Mouse (Mus musculus) midbrain, embryonic 12.5 days (tissue): ENCODE data around the gene Rbbp9. TPM values are rescaled to one million over a fixed set of nuclear protein-coding genes. Genes with fewer than 3 reads are reported as not detected.

ENCODE experiments used
- ATAC-seq: fragments of 200-750 bp; cut with Nextera tagmentation; 2 replicates; pipeline ENCODE4 v1.8.0; 2017; ENCODE audit warnings: low read depth, moderate TSS enrichment, moderate library complexity; ENCODE audit not compliant: low FRiP score
- H3K27ac ChIP-seq: fragments of 300-500 bp; sonication (generic); replicated peaks from 2 replicates; pipeline ENCODE4 v1.5.1; 2016; ENCODE audit warnings: mild to moderate bottlenecking
- H3K27me3 ChIP-seq: fragments of 300-500 bp; sonication (generic); 2 replicates; pipeline ENCODE4 v1.6.1; 2016; ENCODE audit warnings: mild to moderate bottlenecking
- H3K36me3 ChIP-seq: fragments of 300-500 bp; sonication (generic); 2 replicates; pipeline ENCODE4 v1.6.1; 2016
- H3K4me1 ChIP-seq: fragments of 300-500 bp; sonication (generic); 2 replicates; pipeline ENCODE4 v1.6.1; 2016
- H3K4me2 ChIP-seq: fragments of 300-500 bp; sonication (generic); replicated peaks from 2 replicates; pipeline ENCODE4 v1.6.1; 2016; ENCODE audit warnings: mild to moderate bottlenecking, moderate library complexity
- H3K4me3 ChIP-seq: fragments of 300-500 bp; sonication (generic); 2 replicates; pipeline ENCODE4 v1.5.1; 2016; ENCODE audit warnings: mild to moderate bottlenecking
- H3K9ac ChIP-seq: fragments of 300-500 bp; sonication (generic); replicated peaks from 2 replicates; pipeline ENCODE4 v1.6.1; 2016; ENCODE audit warnings: mild to moderate bottlenecking, moderate library complexity
- H3K9me3 ChIP-seq: fragments of 300-500 bp; sonication (generic); 2 replicates; pipeline ENCODE4 v1.6.1; 2016; ENCODE audit warnings: mild to moderate bottlenecking
- WGBS: fragments of 180-500 bp; shearing (Covaris S2); methylation state at CpG from one replicate; pipeline ENCODE4 v1.1.7; 2016; 5-methylcytosine and 5-hydroxymethylcytosine counted together
- polyA plus RNA-seq: library from polyadenylated mRNA; unstranded; fragments of >200 nt; fragmentation: Nextera tagmentation; extraction: Ambion mirVana; gene quantifications from 2 replicates; pipeline ENCODE4 v1.2.1, GENCODE M21; 2016

The Rbbp9 gene
- polyA plus RNA-seq, 1 experiment from 2014 or later, result 60.3 TPM

DNA sequence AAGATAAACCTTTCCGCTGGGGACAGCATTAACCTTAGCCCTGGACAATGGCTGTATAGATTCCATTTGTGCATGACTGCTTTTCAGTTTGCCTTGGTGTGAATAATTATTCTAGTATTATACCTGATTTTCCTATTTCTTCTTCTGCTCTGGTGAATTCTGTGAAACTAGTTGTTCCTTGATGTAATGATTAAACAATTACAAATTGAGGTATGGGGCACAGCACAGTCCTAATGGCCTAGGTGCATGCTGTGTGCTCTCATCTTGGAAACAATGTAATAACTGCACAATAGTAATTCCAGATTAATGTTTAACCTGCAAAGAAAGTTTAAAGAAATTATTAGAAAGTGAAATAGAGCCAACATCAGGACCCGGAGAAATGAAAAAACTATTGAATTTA is 5.6 kb downstream of the Rbbp9 start:
- peaks cover 4% of the 10 kb centered on the region; the same call in 1 of the 2 replicates for H3K4me1 ChIP-seq
- peaks cover 55% of the 10 kb centered on the region for H3K36me3 ChIP-seq
- no peaks in the 10 kb centered on the region for H3K9me3 ChIP-seq
- no peak overlapping the region for H3K4me3 ChIP-seq
- WGBS, result 98% methylated on average over 2 of the region's 2 CpGs
- no peak overlapping the region for H3K27ac ChIP-seq
- ATAC-seq, result no peak
- H3K9ac ChIP-seq, result no peak overlapping the region
- no peak overlapping the region for H3K4me2 ChIP-seq
- no peaks in the 10 kb centered on the region for H3K27me3 ChIP-seq

DNA sequence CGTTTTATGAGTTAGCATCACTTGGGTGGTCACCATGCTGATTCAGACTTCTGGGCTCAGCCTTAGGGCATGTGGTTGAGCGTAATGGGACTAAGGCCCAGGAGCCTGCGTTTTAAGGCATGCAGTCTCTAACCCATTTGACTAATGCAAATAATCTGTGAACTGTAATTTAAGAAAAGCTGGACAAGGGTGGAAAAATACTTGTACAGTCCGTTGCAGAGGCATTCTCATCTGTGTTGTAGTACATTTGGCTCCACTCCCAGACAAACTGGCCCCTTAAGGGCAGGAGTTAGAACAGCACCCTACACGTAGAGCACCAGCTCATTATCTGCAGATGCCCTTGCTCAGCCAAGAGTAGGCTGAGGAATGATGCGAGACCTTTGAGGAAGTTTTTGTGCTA is 6.0 kb downstream of the Rbbp9 start:
- Histone ChIP-seq H3K27me3 (no peaks in the 10 kb centered on the region), H3K4me2 (no peak overlapping the region), H3K36me3 (peaks cover 59% of the 10 kb centered on the region), H3K9ac (no peak overlapping the region), H3K27ac (no peak overlapping the region), H3K9me3 (no peaks in the 10 kb centered on the region), H3K4me3 (no peak overlapping the region), H3K4me1 (no peaks in the 10 kb centered on the region; the same call in 1 of the 2 replicates)
- WGBS, result 92% methylated on average over 6 of the region's 6 CpGs
- ATAC-seq, result no peak

DNA sequence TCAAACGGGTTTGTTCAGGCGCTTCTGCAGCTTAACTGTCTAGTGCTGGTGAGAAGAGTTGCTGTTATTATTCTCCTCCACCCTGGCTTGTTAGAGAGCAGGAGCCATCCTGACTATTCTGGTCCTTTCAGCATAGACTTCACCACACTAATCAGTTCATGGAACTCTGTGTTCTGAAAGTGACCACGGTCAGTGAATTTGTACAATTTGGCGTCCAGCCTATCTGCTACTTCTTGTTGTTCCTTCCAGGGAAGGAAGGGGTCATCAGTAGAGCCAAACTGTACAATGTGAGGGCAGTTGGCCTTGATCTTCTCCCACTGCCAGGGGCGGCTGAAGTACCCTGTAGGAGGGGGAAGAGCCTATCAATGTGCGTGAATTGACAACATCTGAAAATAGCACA is 7.0 kb downstream of the Rbbp9 start:
- Histone ChIP-seq H3K4me3 (no peak overlapping the region), H3K4me1 (no peaks in the 10 kb centered on the region), H3K4me2 (no peak overlapping the region), H3K27ac (no peak overlapping the region), H3K36me3 (peaks cover 69% of the 10 kb centered on the region), H3K9me3 (no peaks in the 10 kb centered on the region), H3K9ac (no peak overlapping the region), H3K27me3 (no peaks in the 10 kb centered on the region)
- WGBS, result 92% methylated on average over 6 of the region's 6 CpGs
- no peak for ATAC-seq

DNA sequence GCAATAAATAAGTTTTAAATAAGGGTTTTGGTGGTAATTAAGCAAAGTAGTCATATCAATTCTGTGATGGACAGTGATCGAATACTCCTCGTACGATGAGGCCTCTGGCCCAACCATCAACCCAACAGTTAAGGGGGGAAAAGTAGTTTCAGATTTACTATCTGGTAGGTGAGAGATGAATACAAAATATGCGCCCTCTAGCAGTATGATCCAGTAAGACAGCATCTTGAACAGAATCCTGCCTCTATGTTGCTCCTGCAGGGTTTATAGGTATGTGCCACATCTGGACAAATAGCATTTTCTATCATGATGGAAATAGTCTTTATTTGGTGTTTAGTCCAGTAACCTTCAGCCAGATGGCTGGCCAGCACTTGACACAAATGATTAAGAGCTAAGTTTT is 9.4 kb downstream of the Rbbp9 start:
- H3K4me1 ChIP-seq, result no peaks in the 10 kb centered on the region
- no peak overlapping the region for H3K4me3 ChIP-seq
- H3K4me2 ChIP-seq, result no peak overlapping the region
- H3K36me3 ChIP-seq, result peaks cover 75% of the 10 kb centered on the region
- no peak for ATAC-seq
- no peaks in the 10 kb centered on the region for H3K9me3 ChIP-seq
- H3K27ac ChIP-seq, result no peak overlapping the region
- H3K9ac ChIP-seq, result no peak overlapping the region
- no peaks in the 10 kb centered on the region for H3K27me3 ChIP-seq
- 90% methylated on average over 4 of the region's 4 CpGs for WGBS

DNA sequence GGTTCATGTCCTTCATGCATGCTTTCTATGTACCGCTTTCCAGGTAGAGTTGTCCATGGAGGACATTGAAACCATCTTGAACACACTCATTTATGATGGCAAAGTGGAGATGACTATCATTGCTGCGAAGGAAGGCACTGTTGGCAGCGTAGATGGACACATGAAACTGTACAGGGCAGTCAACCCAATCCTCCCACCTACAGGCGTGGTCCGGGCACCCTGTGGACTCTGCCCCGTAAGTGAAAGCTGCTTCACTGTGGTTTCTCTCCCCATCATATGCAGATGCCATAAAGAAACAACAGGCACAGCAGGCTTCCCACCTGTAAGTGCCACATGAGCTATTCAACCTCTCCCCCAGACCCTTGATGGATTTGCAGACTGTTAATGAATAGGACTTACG is 13.5 kb downstream of the Rbbp9 start:
- Histone ChIP-seq H3K9me3 (no peaks in the 10 kb centered on the region), H3K4me3 (no peak overlapping the region), H3K4me1 (no peaks in the 10 kb centered on the region), H3K27ac (no peak overlapping the region), H3K4me2 (no peak overlapping the region), H3K9ac (no peak overlapping the region), H3K36me3 (peaks cover 82% of the 10 kb centered on the region), H3K27me3 (no peaks in the 10 kb centered on the region)
- ATAC-seq, result no peak
- WGBS, result 94% methylated on average over 7 of the region's 7 CpGs

DNA sequence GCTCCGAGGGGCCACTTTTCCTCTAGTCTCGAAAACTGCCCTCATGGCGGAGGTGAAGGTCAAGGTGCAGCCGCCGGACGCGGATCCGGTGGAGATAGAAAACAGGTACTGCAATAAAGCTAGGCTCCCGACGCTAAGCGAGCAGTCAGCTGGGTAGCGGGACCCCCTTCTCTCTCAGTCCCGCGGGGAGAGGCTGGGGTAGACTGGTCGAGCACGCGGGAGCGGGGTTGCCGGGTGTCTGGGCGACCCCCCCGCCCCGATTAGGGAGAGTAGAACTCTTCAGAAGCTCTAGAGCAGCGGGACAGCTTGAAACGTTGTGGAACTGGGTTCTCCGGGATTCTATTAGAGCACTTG is 22.9 kb downstream of the Rbbp9 start:
- peak; percentile 67 for ATAC-seq
- under 1% methylated on average over 25 of the region's 25 CpGs for WGBS
- Histone ChIP-seq H3K27ac (peak overlapping the region; percentile 93), H3K4me3 (peak overlapping the region; percentile 80), H3K4me2 (peak overlapping the region; percentile 87), H3K4me1 (peaks cover 12% of the 10 kb centered on the region), H3K27me3 (peaks cover 13% of the 10 kb centered on the region), H3K36me3 (peaks cover 17% of the 10 kb centered on the region), H3K9ac (peak overlapping the region; percentile 90), H3K9me3 (no peaks in the 10 kb centered on the region)

DNA sequence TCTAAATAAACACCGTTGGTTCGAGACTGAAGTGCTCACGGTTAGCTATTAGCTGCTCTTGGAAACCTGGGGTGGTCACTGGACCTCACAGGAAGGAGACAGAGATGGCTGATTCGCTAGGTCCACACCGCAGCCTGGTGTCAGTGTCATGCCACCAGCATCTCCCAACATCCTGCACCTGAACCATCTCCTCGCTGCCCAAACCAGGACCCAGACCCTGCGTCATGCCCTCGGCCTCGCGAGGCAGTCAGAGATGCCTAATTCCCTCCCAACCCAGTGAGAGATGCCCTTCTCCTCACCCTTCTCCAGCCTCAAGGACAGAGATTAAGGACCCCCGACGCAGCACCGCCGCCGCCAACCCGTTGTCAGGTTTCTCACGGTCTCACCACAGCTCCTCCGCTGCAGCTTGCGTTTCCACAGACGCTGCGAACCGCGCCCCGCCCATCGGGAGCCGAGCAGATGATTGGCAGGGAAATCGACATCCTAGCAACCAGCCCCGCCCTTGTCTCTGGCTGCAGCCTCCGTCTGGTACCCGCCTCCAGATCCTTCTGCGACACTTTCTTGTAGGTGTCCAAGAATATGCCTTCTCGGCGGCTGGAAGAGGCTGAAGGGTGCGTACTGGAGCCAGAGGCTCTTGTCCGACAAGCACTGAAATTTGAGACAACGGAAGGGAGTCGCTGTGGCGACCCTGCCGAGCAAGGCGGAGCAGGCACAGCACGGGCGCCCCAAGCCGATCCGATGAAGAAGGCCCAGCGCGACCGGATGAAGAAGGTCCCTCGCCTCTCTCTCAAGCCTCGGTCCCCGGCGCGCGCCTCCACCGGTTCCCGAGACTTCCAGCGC is 23.5 kb downstream of the Rbbp9 start, which contains the start of the genes Dzank1 and Polr3f:
Gene Dzank1, minus strand, starts transcription at position 434 of the 840 bp plus-strand sequence.
Gene Polr3f, plus strand, starts transcription at position 738 of the 840 bp plus-strand sequence.
- H3K27ac ChIP-seq, result peak within 1 kb of the TSS; percentile 93

DNA sequence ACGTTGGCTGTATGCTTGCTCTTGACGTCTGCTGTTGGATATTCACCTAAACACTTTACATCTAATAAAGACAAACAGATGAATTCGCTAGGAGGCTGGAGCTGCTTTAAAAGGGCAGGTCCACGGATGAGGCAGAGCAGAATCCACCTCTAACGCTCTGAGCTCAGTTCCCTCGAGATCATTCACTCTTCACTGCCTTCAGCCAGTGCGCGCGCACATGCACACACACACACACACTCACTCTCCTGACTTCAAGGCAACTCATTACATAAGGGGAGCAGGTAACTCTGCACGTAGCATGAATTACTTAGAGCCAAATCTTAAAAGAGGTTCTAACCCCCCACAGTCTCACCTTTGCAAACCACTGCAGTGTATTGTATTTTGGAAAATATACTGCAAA is 24.8 kb downstream of the Rbbp9 start:
- Histone ChIP-seq H3K27me3 (peaks cover 20% of the 10 kb centered on the region), H3K4me3 (no peak overlapping the region), H3K4me1 (peaks cover 12% of the 10 kb centered on the region), H3K36me3 (0 out of 2 replicates have a peak, but pooled peaks cover 5% of the 10 kb centered on the region), H3K9ac (no peak overlapping the region), H3K27ac (no peak overlapping the region), H3K4me2 (no peak overlapping the region), H3K9me3 (no peaks in the 10 kb centered on the region)
- ATAC-seq, result no peak
- 48% methylated on average over 10 of the region's 10 CpGs for WGBS

More for the DNA sequence above, 23.5 kb downstream of the Rbbp9 start, which contains the start of the genes Dzank1 and Polr3f:
- Histone ChIP-seq H3K9me3 (no peaks in the 10 kb centered on the region), H3K4me2 (peak within 1 kb of the TSS; percentile 87), H3K36me3 (peaks cover 13% of the 10 kb centered on the region), H3K9ac (peak within 1 kb of the TSS; percentile 90), H3K4me1 (peaks cover 12% of the 10 kb centered on the region), H3K4me3 (peak within 1 kb of the TSS; percentile 80), H3K27me3 (peaks cover 16% of the 10 kb centered on the region)
- peak; percentile 97 for ATAC-seq
- WGBS, result 2% methylated on average over 55 of the region's 56 CpGs

DNA sequence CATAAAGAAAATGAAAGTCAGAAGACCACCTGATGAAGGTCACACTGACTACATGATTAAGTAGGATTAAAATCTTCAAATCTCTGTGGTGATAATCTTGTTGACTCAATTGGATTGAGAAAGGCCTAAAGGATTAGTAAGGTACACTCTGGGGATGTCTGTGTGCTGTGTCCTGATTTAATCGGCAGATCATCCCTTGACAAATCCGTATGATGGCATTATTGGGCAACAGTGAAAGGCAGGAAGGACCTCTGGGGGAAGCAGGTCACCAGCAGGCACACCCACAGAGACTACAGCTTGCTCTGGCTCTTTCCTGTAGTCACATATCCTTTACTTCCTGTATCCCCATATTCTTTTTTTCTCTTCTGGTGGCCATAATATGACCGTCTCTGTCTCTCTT is 30.9 kb downstream of the Rbbp9 start:
- Histone ChIP-seq H3K4me1 (no peaks in the 10 kb centered on the region), H3K27ac (no peak overlapping the region), H3K36me3 (no peaks in the 10 kb centered on the region), H3K9ac (no peak overlapping the region), H3K4me2 (no peak overlapping the region), H3K27me3 (peaks cover 25% of the 10 kb centered on the region), H3K9me3 (no peaks in the 10 kb centered on the region), H3K4me3 (no peak overlapping the region)
- 40% methylated on average over 3 of the region's 3 CpGs for WGBS
- no peak for ATAC-seq

DNA sequence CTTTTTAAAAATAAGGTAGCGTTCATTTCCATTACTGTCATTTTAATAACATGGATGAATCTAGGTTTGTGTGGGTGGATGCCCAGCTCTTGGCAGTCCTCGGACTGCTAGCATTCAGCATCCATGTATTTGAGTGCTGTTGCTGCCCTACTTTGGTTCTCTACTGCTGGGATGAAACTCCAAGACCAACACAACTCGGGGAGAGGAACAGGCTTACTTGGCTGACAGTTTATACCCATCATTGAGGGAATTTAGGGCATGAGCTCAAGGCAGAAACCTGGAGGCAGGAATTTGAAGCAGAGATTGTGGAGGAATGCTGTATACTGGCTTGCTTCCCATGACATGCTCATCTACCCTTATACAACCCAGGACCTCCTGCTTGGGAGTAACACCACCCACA is 36.0 kb downstream of the Rbbp9 start:
- no peak overlapping the region for H3K27ac ChIP-seq
- H3K9me3 ChIP-seq, result no peaks in the 10 kb centered on the region
- no peaks in the 10 kb centered on the region for H3K36me3 ChIP-seq
- no peaks in the 10 kb centered on the region for H3K4me1 ChIP-seq
- WGBS, result 82% methylated on average over 3 of the region's 3 CpGs
- no peak overlapping the region for H3K4me3 ChIP-seq
- no peak overlapping the region for H3K4me2 ChIP-seq
- peaks cover 23% of the 10 kb centered on the region for H3K27me3 ChIP-seq
- ATAC-seq, result no peak
- no peak overlapping the region for H3K9ac ChIP-seq

DNA sequence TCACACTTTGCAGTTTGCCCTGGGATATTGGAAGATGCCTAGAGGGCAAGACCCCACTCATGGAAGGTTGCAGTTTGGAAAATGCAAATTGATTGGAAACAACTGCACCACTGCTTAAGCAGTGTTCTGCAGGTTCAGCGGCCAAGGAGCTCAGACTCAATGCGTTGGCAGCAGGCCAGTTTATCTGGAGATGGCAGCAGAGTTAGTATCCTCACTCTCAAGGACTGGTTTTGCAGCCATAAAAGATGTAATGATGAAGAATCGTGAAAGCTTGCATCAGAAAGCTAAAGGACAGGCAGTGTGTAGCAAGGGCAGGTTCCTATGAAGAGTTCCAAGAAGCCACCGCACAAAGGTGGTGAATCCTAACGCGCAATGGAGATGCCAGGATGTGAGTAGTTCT is 48.5 kb downstream of the Rbbp9 start:
- H3K4me3 ChIP-seq, result no peak overlapping the region
- no peak for ATAC-seq
- 0 out of 2 replicates have a peak, but pooled peaks cover 6% of the 10 kb centered on the region for H3K36me3 ChIP-seq
- H3K4me2 ChIP-seq, result no peak overlapping the region
- H3K27ac ChIP-seq, result no peak overlapping the region
- no peaks in the 10 kb centered on the region for H3K4me1 ChIP-seq
- no peaks in the 10 kb centered on the region for H3K27me3 ChIP-seq
- 89% methylated on average over 6 of the region's 6 CpGs for WGBS
- no peaks in the 10 kb centered on the region for H3K9me3 ChIP-seq
- no peak overlapping the region for H3K9ac ChIP-seq
